Mouse (Mus musculus) liver, postnatal 0 days (tissue): ENCODE data around the gene Gorasp2. TPM values are rescaled to one million over a fixed set of nuclear protein-coding genes. Genes with fewer than 3 reads are reported as not detected.

ENCODE experiments used
- ATAC-seq: fragments of 200-750 bp; cut with Nextera tagmentation; 2 replicates; pipeline ENCODE4 v1.8.0; 2017; ENCODE audit warnings: mild to moderate bottlenecking, moderate library complexity
- DNase-seq: peaks from one replicate; pipeline ENCODE4 v3.0.0-alpha.2; 2016
- H3K27ac ChIP-seq: fragments of 300-500 bp; sonication (generic); 2 replicates; pipeline ENCODE4 v1.5.1; 2014; ENCODE audit warnings: antibody characterized with exemption, moderate library complexity, mild to moderate bottlenecking, low read depth
- H3K27me3 ChIP-seq: fragments of 300-500 bp; sonication (generic); 2 replicates; pipeline ENCODE4 v1.6.1; 2014; ENCODE audit warnings: low read length, control low read depth, mixed read lengths; ENCODE audit not compliant: insufficient read depth
- H3K36me3 ChIP-seq: fragments of 300-500 bp; sonication (generic); replicated peaks from 2 replicates; pipeline ENCODE4 v1.6.1; 2014; ENCODE audit warnings: mild to moderate bottlenecking, control low read depth, low read length, moderate library complexity, mixed read lengths; ENCODE audit not compliant: insufficient read depth
- H3K4me1 ChIP-seq: fragments of 300-500 bp; sonication (generic); 2 replicates; pipeline ENCODE4 v1.6.1; 2014; ENCODE audit warnings: antibody characterized with exemption, mild to moderate bottlenecking, control low read depth; ENCODE audit not compliant: insufficient read depth
- H3K4me2 ChIP-seq: fragments of 300-500 bp; sonication (generic); 2 replicates; pipeline ENCODE4 v1.6.1; 2014; ENCODE audit warnings: low read depth, mild to moderate bottlenecking, low read length, moderate library complexity, mixed read lengths
- H3K4me3 ChIP-seq: fragments of 300-500 bp; sonication (generic); 2 replicates; pipeline ENCODE4 v1.5.1; 2014; ENCODE audit warnings: low read depth, low read length
- H3K9ac ChIP-seq: fragments of 300-500 bp; sonication (generic); replicated peaks from 2 replicates; pipeline ENCODE4 v1.6.1; 2014; ENCODE audit warnings: mild to moderate bottlenecking, moderate library complexity
- H3K9me3 ChIP-seq: fragments of 300-500 bp; sonication (generic); 2 replicates; pipeline ENCODE4 v1.6.1; 2016; ENCODE audit warnings: mild to moderate bottlenecking, control low read depth, low read length, mixed read lengths
- CTCF ChIP-seq: sonication (generic); IDR thresholded peaks from 2 replicates; pipeline ENCODE4 v1.5.1; 2016; ENCODE audit warnings: antibody characterized with exemption, low read depth
- EP300 ChIP-seq: IDR thresholded peaks from 2 replicates; pipeline ENCODE4 v1.6.1; 2016; ENCODE audit warnings: antibody characterized with exemption, low read depth, mild to moderate bottlenecking
- WGBS: fragments of 180-500 bp; shearing (Covaris S2); extraction: QIAGEN DNeasy Blood & Tissue Kit; methylation state at CpG from one replicate; pipeline ENCODE4 v1.1.7; 2014; ENCODE audit not compliant: insufficient replicate concordance; 5-methylcytosine and 5-hydroxymethylcytosine counted together
- polyA plus RNA-seq: library from polyadenylated mRNA; unstranded; fragments of >200 nt; fragmentation: Nextera tagmentation; extraction: Ambion mirVana; gene quantifications from 2 replicates; pipeline ENCODE4 v1.2.1, GENCODE M21; 2015

The Gorasp2 gene
- polyA plus RNA-seq, 1 experiment from 2014 or later = 61.8 TPM

GRCm38 (mm10) chr2:70710236-70710635, 48.9 kb downstream of the Gorasp2 start:
- Histone ChIP-seq H3K4me2 (no peak overlapping the region), H3K27ac (no peak overlapping the region), H3K36me3 (peaks cover 38% of the 10 kb centered on the region), H3K4me3 (no peak overlapping the region), H3K4me1 (no peaks in the 10 kb centered on the region), H3K27me3 (no peaks in the 10 kb centered on the region), H3K9me3 (no peaks in the 10 kb centered on the region), H3K9ac (no peak overlapping the region)
- DNase-seq (no peak), ATAC-seq (no peak)
- WGBS = 93% methylated on average over 7 of the region's 7 CpGs
- TF ChIP-seq EP300 (no peak), CTCF (no peak)

GRCm38 (mm10) chr2:70710878-70711277, 49.5 kb downstream of the Gorasp2 start:
- no peak overlapping the region for H3K4me2 ChIP-seq
- TF ChIP-seq EP300 (no peak), CTCF (no peak)
- 95% methylated on average over 4 of the region's 4 CpGs for WGBS
- DNase-seq = no peak
- H3K4me3 ChIP-seq = no peak overlapping the region
- peaks cover 45% of the 10 kb centered on the region for H3K36me3 ChIP-seq
- no peaks in the 10 kb centered on the region for H3K4me1 ChIP-seq
- H3K9me3 ChIP-seq = no peaks in the 10 kb centered on the region
- ATAC-seq = no peak
- no peak overlapping the region for H3K9ac ChIP-seq
- H3K27me3 ChIP-seq = no peaks in the 10 kb centered on the region
- H3K27ac ChIP-seq = no peak overlapping the region

- H3K4me2 ChIP-seq = no peak overlapping the region
- H3K4me1 ChIP-seq = no peaks in the 10 kb centered on the region
- DNase-seq = no peak
- H3K4me3 ChIP-seq = no peak overlapping the region
- TF ChIP-seq EP300 (no peak), CTCF (no peak)
- peaks cover 62% of the 10 kb centered on the region for H3K36me3 ChIP-seq
- H3K9me3 ChIP-seq = no peaks in the 10 kb centered on the region
- no peaks in the 10 kb centered on the region for H3K27me3 ChIP-seq
- H3K9ac ChIP-seq = no peak overlapping the region
- ATAC-seq = no peak
- 92% methylated on average over 9 of the region's 9 CpGs for WGBS
- H3K27ac ChIP-seq = no peak overlapping the region
Observed at GRCm38 (mm10) chr2:70723610-70724243, 62.4 kb downstream of the Gorasp2 start.

- no peak overlapping the region for H3K4me2 ChIP-seq
- H3K4me1 ChIP-seq = no peaks in the 10 kb centered on the region
- no peaks in the 10 kb centered on the region for H3K9me3 ChIP-seq
- peaks cover 50% of the 10 kb centered on the region for H3K36me3 ChIP-seq
- no peak overlapping the region for H3K9ac ChIP-seq
- no peaks in the 10 kb centered on the region for H3K27me3 ChIP-seq
- no peak overlapping the region for H3K27ac ChIP-seq
- no peak for ATAC-seq
- no peak overlapping the region for H3K4me3 ChIP-seq
- TF ChIP-seq EP300 (no peak), CTCF (no peak)
- 87% methylated on average over 2 of the region's 2 CpGs for whole genome bisulfite sequencing
- DNase-seq = no peak
Observed at GRCm38 (mm10) chr2:70727089-70727488, 65.7 kb downstream of the Gorasp2 start.

GRCm38 (mm10) chr2:70735534-70735933, 74.2 kb downstream of the Gorasp2 start:
- Histone ChIP-seq H3K27me3 (no peaks in the 10 kb centered on the region), H3K4me3 (no peak overlapping the region), H3K36me3 (peaks cover 64% of the 10 kb centered on the region), H3K9me3 (no peaks in the 10 kb centered on the region), H3K27ac (no peak overlapping the region), H3K4me2 (no peak overlapping the region), H3K9ac (no peak overlapping the region), H3K4me1 (no peaks in the 10 kb centered on the region)
- WGBS = 69% methylated on average over 4 of the region's 4 CpGs
- DNase-seq (no peak), ATAC-seq (no peak)
- TF ChIP-seq EP300 (no peak), CTCF (no peak)

- Histone ChIP-seq H3K9ac (no peak overlapping the region), H3K4me2 (no peak overlapping the region), H3K27ac (no peak overlapping the region), H3K36me3 (peaks cover 66% of the 10 kb centered on the region), H3K9me3 (no peaks in the 10 kb centered on the region), H3K4me3 (no peak overlapping the region), H3K4me1 (no peaks in the 10 kb centered on the region), H3K27me3 (no peaks in the 10 kb centered on the region)
- TF ChIP-seq EP300 = no peak
- no peak for TF ChIP-seq CTCF
- DNase-seq (no peak), ATAC-seq (no peak)
- 65% methylated on average over 5 of the region's 5 CpGs for WGBS
Observed at GRCm38 (mm10) chr2:70736008-70736407, 74.6 kb downstream of the Gorasp2 start.

- no peak for DNase-seq
Observed at GRCm38 (mm10) chr2:70741901-70742300, 80.5 kb downstream of the Gorasp2 start.

More at GRCm38 (mm10) chr2:70741901-70742300, 80.5 kb downstream of the Gorasp2 start:
- no peaks in the 10 kb centered on the region for H3K27me3 ChIP-seq
- peaks cover 78% of the 10 kb centered on the region for H3K36me3 ChIP-seq
- no peak overlapping the region for H3K4me3 ChIP-seq
- no peak for TF ChIP-seq CTCF
- no peak overlapping the region for H3K27ac ChIP-seq
- no peak for ATAC-seq
- no peaks in the 10 kb centered on the region for H3K4me1 ChIP-seq
- H3K9ac ChIP-seq = no peak overlapping the region
- H3K9me3 ChIP-seq = no peaks in the 10 kb centered on the region
- 87% methylated on average over 5 of the region's 5 CpGs for WGBS
- no peak overlapping the region for H3K4me2 ChIP-seq
